Mouse (Mus musculus): ENCODE measurements at regions not wholly inside any gene's neighbourhood (a gene's known extent, or its start where the extent isn't known, plus 50 kb on each side); places are given as distances from the start of the nearest gene placed in this dataset.

GRCm38 (mm10) chr9:63849564-63850315 is 91.9 kb upstream of the Smad3 start:
- no peak for ATAC-seq

- peak; percentile 75 for ATAC-seq
Observed at GRCm38 (mm10) chr9:63843883-63844485, 86.2 kb upstream of the Smad3 start.

GRCm38 (mm10) chr9:63843431-63843830 is 85.6 kb upstream of the Smad3 start:
- no peak for ATAC-seq

- ATAC-seq, result no peak
Observed at GRCm38 (mm10) chr9:63841102-63841501, 83.3 kb upstream of the Smad3 start.

- ATAC-seq, result no peak
Observed at GRCm38 (mm10) chr9:63838996-63839772, 81.4 kb upstream of the Smad3 start.

- ATAC-seq, result no peak
Observed at GRCm38 (mm10) chr9:63837552-63837951, 79.8 kb upstream of the Smad3 start.

GRCm38 (mm10) chr9:63836565-63837284 is 78.9 kb upstream of the Smad3 start:
- ATAC-seq, result no peak

- no peak for ATAC-seq
Observed at GRCm38 (mm10) chr9:63836036-63836435, 78.2 kb upstream of the Smad3 start.

- ATAC-seq, result no peak
Observed at GRCm38 (mm10) chr9:63834416-63834815, 76.6 kb upstream of the Smad3 start.

- no peak for ATAC-seq
Observed at GRCm38 (mm10) chr9:63818163-63818562, 60.4 kb upstream of the Smad3 start.

- ATAC-seq, result no peak
Observed at GRCm38 (mm10) chr9:63816540-63816939, 58.7 kb upstream of the Smad3 start.

- no peak for ATAC-seq
Observed at GRCm38 (mm10) chr9:63809901-63810587, 52.2 kb upstream of the Smad3 start.

Data from inflammation-experienced regulatory T-cells, adult 6 months (primary cell).